Mouse (Mus musculus) CD4-positive, CD25-positive, alpha-beta regulatory T cell, adult 9 weeks (primary cell): ENCODE results near the gene Odf4. TPM values are rescaled to one million over a fixed set of nuclear protein-coding genes. Genes with fewer than 3 reads are reported as not detected.

Source experiments
- polyA plus RNA-seq: library from polyadenylated mRNA; unstranded; fragments of 100-300 nt; shearing (Covaris generic); gene quantifications from one replicate; pipeline ENCODE4 v1.2.1, GENCODE M21; 2017

Gene Odf4
- not detected for polyA plus RNA-seq

DNA sequence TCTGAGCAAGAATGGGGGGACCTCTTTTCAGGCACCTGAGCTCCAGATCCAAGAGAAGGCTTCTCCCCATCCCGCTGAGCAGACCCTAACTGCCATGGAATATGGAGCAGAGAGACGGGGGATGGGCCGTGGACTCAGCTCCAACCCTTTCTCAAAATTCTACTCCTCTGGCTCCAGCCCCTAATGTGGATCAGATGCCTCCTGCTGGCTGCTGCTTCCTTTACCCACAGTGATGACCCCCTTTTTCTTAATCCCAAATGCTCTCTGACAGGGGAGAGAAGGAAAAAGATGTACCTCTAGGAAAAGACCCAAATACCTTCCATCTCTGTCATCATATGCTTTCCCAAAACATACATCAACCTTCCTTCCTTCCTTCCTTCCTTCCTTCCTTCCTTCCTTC, at the start of gene Odf4:
TSS of gene Odf4 (minus strand) at position 101 of the 400 bp plus-strand sequence.

DNA sequence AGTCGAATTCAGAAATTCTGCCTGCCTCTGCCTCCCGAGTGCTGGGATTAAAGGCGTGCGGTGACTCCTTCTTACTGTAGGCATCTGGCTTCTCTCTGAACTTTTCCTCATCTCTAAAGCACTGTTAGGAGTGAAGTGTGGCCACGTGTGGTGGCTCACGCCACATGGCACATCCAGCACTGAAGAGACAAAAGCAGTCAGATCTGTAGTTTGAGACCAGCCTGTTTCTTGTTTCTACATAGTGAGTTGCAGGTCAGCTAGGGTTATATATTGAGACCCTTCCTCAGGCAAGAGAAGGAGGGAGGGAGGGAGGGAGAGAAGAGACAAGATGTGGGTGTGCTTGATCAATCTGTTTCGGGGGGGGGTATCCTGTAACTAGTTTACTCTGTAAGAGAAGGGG, 48.2 kb upstream of the Odf4 start, which contains the start of gene Rangrf:
TSS of gene Rangrf (minus strand) at position 101 of the 400 bp plus-strand sequence.

DNA sequence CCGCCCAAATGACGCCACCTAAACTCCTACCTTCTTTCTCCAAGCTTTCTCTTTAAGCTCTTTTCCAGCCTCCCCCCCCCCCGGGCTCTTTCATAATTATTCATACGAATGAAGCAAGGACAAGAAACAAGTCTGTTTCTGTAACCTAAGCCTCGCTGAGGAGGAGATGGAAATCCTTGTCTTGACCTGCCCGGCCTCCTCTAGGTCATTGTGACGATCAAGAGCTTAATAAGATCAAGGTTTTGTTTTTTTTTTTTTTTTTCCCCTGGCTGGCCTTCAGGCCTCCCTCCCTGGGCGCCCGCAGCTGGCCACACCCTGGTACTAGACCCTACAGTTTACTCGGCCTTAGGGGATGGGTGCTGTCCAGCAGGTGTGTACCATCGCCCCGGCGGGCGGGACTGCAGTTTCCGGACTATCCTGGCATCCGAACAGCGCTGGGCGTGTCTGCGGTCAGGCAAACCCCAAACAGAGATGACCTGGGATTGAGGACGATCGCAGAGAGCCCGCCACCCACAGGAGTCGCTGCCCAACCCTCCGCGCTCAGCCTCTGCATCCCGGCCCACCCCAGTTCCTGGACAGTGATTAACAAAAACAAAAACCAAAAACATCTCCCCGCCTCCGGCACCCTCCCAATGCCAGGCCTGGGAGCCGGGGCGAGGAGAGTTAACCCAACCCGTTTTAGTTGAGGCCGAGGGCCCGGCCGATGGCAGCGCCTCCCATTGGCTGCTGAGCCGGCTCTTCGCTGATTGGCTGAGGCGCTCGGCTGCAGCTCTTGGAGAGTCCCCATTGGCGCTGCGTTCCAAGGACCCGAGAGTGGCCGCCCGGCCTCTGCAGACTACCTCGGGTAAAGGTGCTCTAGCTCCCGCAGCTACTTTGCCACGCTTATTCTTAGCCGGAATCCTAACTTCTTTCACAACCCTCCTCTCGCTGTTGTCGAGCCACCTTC, 40.7 kb upstream of the Odf4 start, which contains the start of gene Slc25a35:
TSS of gene Slc25a35 (plus strand) at position 795 of the 946 bp plus-strand sequence.

DNA sequence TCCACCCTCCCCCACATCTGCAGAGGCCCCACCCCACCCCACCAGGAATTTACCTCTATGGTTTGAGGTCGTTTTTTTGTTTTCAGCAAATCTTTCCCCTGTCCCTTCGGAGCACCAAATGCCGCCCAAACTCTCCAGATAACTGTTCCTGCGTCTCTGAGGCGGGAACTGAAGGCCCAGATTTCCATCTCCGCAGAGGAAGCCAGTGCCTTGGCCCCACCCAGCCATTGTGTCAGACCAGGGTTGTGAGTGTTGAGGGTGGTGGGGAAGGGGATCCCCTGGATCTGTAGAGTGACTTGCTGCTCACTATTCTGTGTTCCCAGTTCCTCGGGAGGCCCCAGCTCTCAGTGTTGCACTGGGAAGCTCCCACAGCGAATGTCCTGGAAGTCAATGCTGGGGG, 30.4 kb upstream of the Odf4 start, which contains the start of gene Arhgef15:
TSS of gene Arhgef15 (minus strand) at position 173 of the 400 bp plus-strand sequence.

DNA sequence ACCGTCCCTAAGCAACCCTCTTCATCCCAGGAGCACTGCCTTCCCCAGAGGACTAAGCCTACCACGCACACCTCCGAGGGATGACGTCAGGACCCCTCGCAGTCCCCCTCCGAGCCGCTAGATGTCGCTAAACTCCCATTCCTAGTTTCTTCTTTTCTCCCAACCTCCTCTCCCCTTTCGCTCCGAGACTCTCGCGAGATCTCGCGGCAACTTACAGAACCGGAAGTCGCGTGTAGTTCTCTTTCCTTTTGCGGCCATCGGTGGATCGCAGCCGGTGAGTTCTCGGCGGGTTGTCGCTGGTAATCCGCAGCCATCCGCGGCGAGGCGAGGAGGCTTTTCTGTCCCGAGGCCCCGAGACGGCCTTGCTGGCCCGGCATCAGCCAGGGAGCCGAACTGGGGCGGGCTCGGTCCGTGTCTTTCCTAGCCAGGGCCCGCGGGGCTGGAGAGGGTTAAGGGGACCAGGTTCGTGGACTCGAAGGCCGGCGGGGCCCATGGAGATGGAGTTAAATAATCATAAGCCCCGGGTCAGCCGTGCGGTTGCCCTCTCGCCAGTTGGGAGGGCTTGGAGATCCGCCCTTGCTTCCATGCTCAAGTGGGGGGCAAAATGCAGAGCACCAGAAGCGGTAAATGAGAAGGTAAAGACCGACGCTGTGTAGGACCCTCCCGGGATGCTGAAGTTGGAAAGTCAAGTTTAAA, 25.4 kb downstream of the Odf4 start, which contains the start of gene Rpl26:
TSS of gene Rpl26 (plus strand) at position 233 of the 696 bp plus-strand sequence.

DNA sequence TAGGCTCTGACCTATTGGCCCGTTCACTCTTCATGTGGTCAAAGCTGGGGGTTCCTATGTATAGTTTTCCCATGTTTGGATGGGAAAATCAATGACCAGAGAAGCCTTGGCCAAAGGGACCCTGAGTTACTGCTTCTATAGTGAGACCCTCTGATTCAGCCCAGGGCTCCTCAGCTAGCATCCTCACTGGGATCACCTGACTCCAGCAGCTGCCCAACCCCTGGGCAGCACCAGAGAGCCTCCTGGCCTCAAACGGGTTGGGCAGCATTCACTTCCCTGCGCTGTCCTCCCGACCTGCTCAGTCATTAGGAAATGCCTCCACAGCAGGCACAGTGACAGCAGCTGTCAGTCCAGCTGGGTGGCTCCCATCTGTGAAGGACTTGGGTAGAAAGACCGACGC, 38.6 kb downstream of the Odf4 start, which contains the start of gene Rnf222:
TSS of gene Rnf222 (plus strand) at position 301 of the 400 bp plus-strand sequence.

Other genes with a start within 250 kb of the Odf4 start
- gene Myh10, start 235.5 kb downstream of the Odf4 start, polyA plus RNA-seq: 1.8 TPM
- 71.3 TPM for gene Ndel1, start 55.2 kb downstream of the Odf4 start, polyA plus RNA-seq
- gene Rnf222, start 38.5 kb downstream of the Odf4 start, polyA plus RNA-seq: not detected
- gene Rpl26, start 25.5 kb downstream of the Odf4 start, polyA plus RNA-seq: 1,177 TPM
- 0.19 TPM for gene Arhgef15, start 30.4 kb upstream of the Odf4 start, polyA plus RNA-seq
- 13.3 TPM for gene Slc25a35, start 41.0 kb upstream of the Odf4 start, polyA plus RNA-seq
- gene Rangrf, start 48.1 kb upstream of the Odf4 start, polyA plus RNA-seq: 29.9 TPM
- 5.6 TPM for gene Pfas, start 81.4 kb upstream of the Odf4 start, polyA plus RNA-seq
- 23.3 TPM for gene Ctc1, start 88.8 kb upstream of the Odf4 start, polyA plus RNA-seq
- gene Aurkb, start 118.6 kb upstream of the Odf4 start, polyA plus RNA-seq: 6.8 TPM
- gene Borcs6, start 132.6 kb upstream of the Odf4 start, polyA plus RNA-seq: 4.2 TPM
- gene Tmem107, start 143.7 kb upstream of the Odf4 start, polyA plus RNA-seq: 3.3 TPM
- 36.7 TPM for gene Vamp2, start 161.4 kb upstream of the Odf4 start, polyA plus RNA-seq
- gene Per1, start 168.1 kb upstream of the Odf4 start, polyA plus RNA-seq: 14.7 TPM
- gene Hes7, start 193.3 kb upstream of the Odf4 start, polyA plus RNA-seq: not detected
- gene 9130213A22Rik, start 195.5 kb upstream of the Odf4 start, polyA plus RNA-seq: not detected
- 0.46 TPM for gene Aloxe3, start 198.8 kb upstream of the Odf4 start, polyA plus RNA-seq
- not detected for gene Alox12b, start 229.9 kb upstream of the Odf4 start, polyA plus RNA-seq